Mouse (Mus musculus): Measurements from ENCODE around the gene Mbnl2.
A peak's percentile ranks its signal among the peaks of the same experiment; 100 is the strongest.

- peak; percentile 9 for TF ChIP-seq CTCF (IDR thresholded peaks at IDR 0.05; ENCODE audit: low read depth, low read length)
- no peak for TF ChIP-seq EP300 (IDR thresholded peaks at IDR 0.05; ENCODE audit: insufficient read depth, low read depth, low read length)
- no peak for TF ChIP-seq POLR2A (IDR thresholded peaks at IDR 0.05; ENCODE audit: insufficient read depth, low read length)
These were observed 19.3 kb upstream of the Mbnl2 start for GRCm38 (mm10) chr14:120256146-120256545.

All from ES-Bruce4 (cell line).